Mouse (Mus musculus) lung, embryonic 14.5 days (tissue): ENCODE measurements around the gene Ccsap. TPM values are rescaled to one million over a fixed set of nuclear protein-coding genes. Genes with fewer than 3 reads are reported as not detected.
A peak's percentile ranks its signal among the peaks of the same experiment; 100 is the strongest.

Experiments
- ATAC-seq: fragments of 200-750 bp; cut with Nextera tagmentation; 2 replicates; pipeline ENCODE4 v1.8.0; 2017; ENCODE audit warnings: mild to moderate bottlenecking, moderate TSS enrichment, moderate library complexity; ENCODE audit not compliant: insufficient read depth
- DNase-seq: peaks from one replicate; pipeline ENCODE4 v3.0.0-alpha.2; 2015
- H3K27ac ChIP-seq: fragments of 300-500 bp; sonication (generic); 2 replicates; pipeline ENCODE4 v1.5.1; 2014; ENCODE audit warnings: low read depth, mild to moderate bottlenecking, moderate library complexity
- H3K27me3 ChIP-seq: fragments of 300-500 bp; sonication (generic); 2 replicates; pipeline ENCODE4 v1.6.1; 2014; ENCODE audit warnings: low read length, control low read depth; ENCODE audit not compliant: insufficient read depth
- H3K36me3 ChIP-seq: fragments of 300-500 bp; sonication (generic); 2 replicates; pipeline ENCODE4 v1.6.1; 2014; ENCODE audit warnings: control low read depth; ENCODE audit not compliant: insufficient read depth
- H3K4me1 ChIP-seq: fragments of 300-500 bp; sonication (generic); 2 replicates; pipeline ENCODE4 v1.6.1; 2014; ENCODE audit warnings: antibody characterized with exemption, control low read depth; ENCODE audit not compliant: insufficient read depth
- H3K4me2 ChIP-seq: fragments of 300-500 bp; sonication (generic); 2 replicates; pipeline ENCODE4 v1.6.1; 2014; ENCODE audit warnings: mild to moderate bottlenecking
- H3K4me3 ChIP-seq: fragments of 300-500 bp; sonication (generic); 2 replicates; pipeline ENCODE4 v1.5.1; 2014; ENCODE audit warnings: low read depth, low read length
- H3K9ac ChIP-seq: fragments of 300-500 bp; sonication (generic); 2 replicates; pipeline ENCODE4 v1.6.1; 2014
- H3K9me3 ChIP-seq: fragments of 300-500 bp; sonication (generic); 2 replicates; pipeline ENCODE4 v1.6.1; 2016; ENCODE audit warnings: low read depth, low read length, control low read depth
- CTCF ChIP-seq: IDR thresholded peaks from 2 replicates; pipeline ENCODE4 v1.5.1; 2016; ENCODE audit warnings: antibody characterized with exemption, low read depth
- WGBS: fragments of 180-500 bp; shearing (Covaris S2); extraction: QIAGEN DNeasy Blood & Tissue Kit; methylation state at CpG from one replicate; pipeline ENCODE4 v1.1.7; 2014; 5-methylcytosine and 5-hydroxymethylcytosine counted together
- polyA plus RNA-seq: library from polyadenylated mRNA; unstranded; fragments of >200 nt; fragmentation: Nextera tagmentation; extraction: Ambion mirVana; gene quantifications from 2 replicates; pipeline ENCODE4 v1.2.1, GENCODE M21; 2014

Ccsap gene
- polyA plus RNA-seq, 1 experiment from 2014 or later, result 7.1 TPM

GRCm38 (mm10) chr8:123807024-123807431 lies 53.0 kb downstream of the Ccsap start:
- no peak for TF ChIP-seq CTCF
- Histone ChIP-seq H3K9ac (peak overlapping the region; percentile 13; the same call in 1 of the 2 replicates), H3K4me1 (0 out of 2 replicates have a peak, but pooled peaks cover 3% of the 10 kb centered on the region), H3K9me3 (no peaks in the 10 kb centered on the region), H3K4me2 (peak overlapping the region; percentile 78), H3K4me3 (peak overlapping the region; percentile 65), H3K27ac (no peak overlapping the region), H3K27me3 (no peaks in the 10 kb centered on the region), H3K36me3 (no peaks in the 10 kb centered on the region)
- DNase-seq (peak; percentile 50), ATAC-seq (peak; percentile 26; the same call in 1 of the 2 replicates)
- WGBS, result 4% methylated on average over 14 of the region's 14 CpGs

GRCm38 (mm10) chr8:123806374-123806935 lies 53.6 kb downstream of the Ccsap start:
- ATAC-seq (no peak; the same call in 1 of the 2 replicates), DNase-seq (peak; percentile 10)
- Histone ChIP-seq H3K4me3 (peak overlapping the region; percentile 65), H3K4me1 (0 out of 2 replicates have a peak, but pooled peaks cover 3% of the 10 kb centered on the region), H3K27ac (no peak overlapping the region), H3K9ac (peak overlapping the region; percentile 80), H3K4me2 (peak overlapping the region; percentile 78), H3K27me3 (no peaks in the 10 kb centered on the region), H3K36me3 (no peaks in the 10 kb centered on the region), H3K9me3 (no peaks in the 10 kb centered on the region)
- WGBS, result 2% methylated on average over 12 of the region's 12 CpGs
- no peak for TF ChIP-seq CTCF

- Histone ChIP-seq H3K9ac (peak within 1 kb of the TSS; percentile 80), H3K4me1 (0 out of 2 replicates have a peak, but pooled peaks cover 3% of the 10 kb centered on the region), H3K4me2 (peak within 1 kb of the TSS; percentile 78), H3K36me3 (no peaks in the 10 kb centered on the region), H3K27ac (peak within 1 kb of the TSS; percentile 48; the same call in 1 of the 2 replicates), H3K27me3 (no peaks in the 10 kb centered on the region), H3K4me3 (peak within 1 kb of the TSS; percentile 65), H3K9me3 (no peaks in the 10 kb centered on the region)
- WGBS, result under 1% methylated on average over 48 of the region's 48 CpGs
- DNase-seq (peak; percentile 90), ATAC-seq (peak; percentile 96)
- TF ChIP-seq CTCF, result no peak
Observed at GRCm38 (mm10) chr8:123805718-123806373, 54.2 kb downstream of the Ccsap start, which contains the start of gene Rab4a. Gene Rab4a, plus strand, starts transcription at chr8:123805985.

- TF ChIP-seq CTCF, result no peak
- H3K36me3 ChIP-seq, result no peaks in the 10 kb centered on the region
- WGBS, result 14% methylated on average over 15 of the region's 15 CpGs
- H3K4me3 ChIP-seq, result peak overlapping the region; percentile 65
- H3K4me1 ChIP-seq, result 0 out of 2 replicates have a peak, but pooled peaks cover 3% of the 10 kb centered on the region
- H3K9me3 ChIP-seq, result no peaks in the 10 kb centered on the region
- no peaks in the 10 kb centered on the region for H3K27me3 ChIP-seq
- peak overlapping the region; percentile 46; the same call in 1 of the 2 replicates for H3K27ac ChIP-seq
- peak overlapping the region; percentile 80 for H3K9ac ChIP-seq
- DNase-seq (no peak), ATAC-seq (no peak; the same call in 1 of the 2 replicates)
- H3K4me2 ChIP-seq, result peak overlapping the region; percentile 78
Observed at GRCm38 (mm10) chr8:123805209-123805717, 54.7 kb downstream of the Ccsap start.

GRCm38 (mm10) chr8:123804586-123804985 lies 55.4 kb downstream of the Ccsap start:
- H3K27ac ChIP-seq, result no peak overlapping the region
- 0 out of 2 replicates have a peak, but pooled peaks cover 3% of the 10 kb centered on the region for H3K4me1 ChIP-seq
- DNase-seq, result no peak
- no peaks in the 10 kb centered on the region for H3K9me3 ChIP-seq
- no peak for TF ChIP-seq CTCF
- H3K4me2 ChIP-seq, result no peak overlapping the region
- no peak overlapping the region for H3K9ac ChIP-seq
- 83% methylated on average over 7 of the region's 7 CpGs for WGBS
- no peak overlapping the region for H3K4me3 ChIP-seq
- H3K36me3 ChIP-seq, result no peaks in the 10 kb centered on the region
- H3K27me3 ChIP-seq, result no peaks in the 10 kb centered on the region
- no peak for ATAC-seq

GRCm38 (mm10) chr8:123803639-123804038 lies 56.4 kb downstream of the Ccsap start:
- Histone ChIP-seq H3K4me1 (0 out of 2 replicates have a peak, but pooled peaks cover 3% of the 10 kb centered on the region), H3K9ac (no peak overlapping the region), H3K27ac (no peak overlapping the region), H3K4me3 (no peak overlapping the region), H3K4me2 (no peak overlapping the region), H3K36me3 (no peaks in the 10 kb centered on the region), H3K27me3 (no peaks in the 10 kb centered on the region), H3K9me3 (no peaks in the 10 kb centered on the region)
- no peak for TF ChIP-seq CTCF
- ATAC-seq, result no peak
- DNase-seq, result no peak
- WGBS, result 54% methylated on average over 1 of the region's 1 CpGs

- H3K36me3 ChIP-seq, result no peaks in the 10 kb centered on the region
- ATAC-seq (no peak), DNase-seq (no peak)
- no peak overlapping the region for H3K4me2 ChIP-seq
- no peak overlapping the region for H3K4me3 ChIP-seq
- TF ChIP-seq CTCF, result no peak
- H3K9ac ChIP-seq, result no peak overlapping the region
- no peak overlapping the region for H3K27ac ChIP-seq
- H3K9me3 ChIP-seq, result no peaks in the 10 kb centered on the region
- no peaks in the 10 kb centered on the region for H3K27me3 ChIP-seq
- no peaks in the 10 kb centered on the region for H3K4me1 ChIP-seq
- 78% methylated on average over 2 of the region's 2 CpGs for WGBS
Observed at GRCm38 (mm10) chr8:123801538-123801937, 58.5 kb downstream of the Ccsap start.
